Mouse (Mus musculus) frontal cortex, postnatal 14 days (tissue): ENCODE results near the gene 1500009C09Rik.

Experiments used
- DNase-seq, 2 experiments: peaks; one replicate each; pipeline ENCODE4 v3.0.0; 2022; ENCODE audit warnings: low spot score in 2 of 2

1500009C09Rik gene

GRCm38 (mm10) chr15:82252097-82252496 lies at the start of gene 1500009C09Rik:
Gene 1500009C09Rik, plus strand, starts transcription at chr15:82252397.
- DNase-seq = no peak

- no peak for DNase-seq
Measured at GRCm38 (mm10) chr15:82203090-82203489, 49.1 kb upstream of the 1500009C09Rik start.

DNA sequence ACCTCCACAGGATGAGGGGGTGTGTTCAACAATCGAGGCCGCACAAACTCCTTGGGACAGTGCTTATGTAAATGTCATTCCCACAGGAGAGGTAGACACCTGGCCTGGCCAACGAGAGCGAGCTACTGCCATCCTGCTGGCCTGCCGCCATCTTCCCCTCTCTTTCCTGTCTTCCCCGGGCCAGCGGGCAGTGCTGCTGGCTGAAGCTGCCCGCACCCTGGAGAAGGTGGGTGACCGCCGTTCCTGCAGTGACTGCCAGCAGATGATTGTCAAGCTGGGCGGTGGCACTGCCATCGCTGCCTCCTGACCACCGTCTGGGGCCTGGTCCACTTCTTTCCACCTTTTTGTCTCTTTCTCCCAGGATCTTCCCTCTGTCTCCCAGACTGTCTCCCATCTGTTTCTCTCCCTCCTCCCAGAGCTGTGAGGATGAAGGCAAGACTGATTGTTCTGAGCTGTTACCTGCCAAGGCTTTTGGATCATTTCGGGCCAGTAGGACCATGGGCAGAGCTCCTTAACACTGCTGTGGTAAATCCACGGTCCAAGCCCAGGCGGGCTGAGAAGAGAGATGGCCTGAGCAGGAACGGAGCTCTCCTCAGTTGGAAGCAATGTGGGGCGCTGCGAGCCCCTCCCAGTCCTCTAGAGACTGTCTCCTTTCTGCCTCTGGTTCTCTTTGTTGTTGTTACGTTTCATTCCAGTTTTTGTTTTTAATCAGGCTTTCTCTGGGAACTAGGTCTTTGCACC lies 48.4 kb upstream of the 1500009C09Rik start:
- no peak for DNase-seq

- DNase-seq = no peak
Measured at GRCm38 (mm10) chr15:82204680-82205371, 47.4 kb upstream of the 1500009C09Rik start.

GRCm38 (mm10) chr15:82206365-82207104 lies 45.7 kb upstream of the 1500009C09Rik start:
- DNase-seq = no peak

DNA sequence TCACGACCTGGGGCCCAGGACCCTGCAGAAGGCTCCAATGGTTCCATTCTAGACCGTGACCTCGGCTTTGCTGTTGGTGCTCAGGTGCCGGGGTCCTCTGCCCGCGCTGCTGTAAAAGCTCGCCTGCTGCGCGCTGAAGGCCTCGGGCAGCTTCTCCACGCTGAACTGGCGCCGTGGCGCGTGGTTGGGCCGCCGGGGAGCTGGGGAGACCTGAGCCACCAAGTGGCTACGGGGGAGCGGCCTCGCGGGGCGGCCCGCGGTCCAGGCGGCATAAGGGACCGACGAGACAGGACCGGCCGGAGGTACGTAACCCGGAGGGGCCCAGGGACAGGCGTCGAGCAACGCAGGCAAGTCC lies 45.1 kb upstream of the 1500009C09Rik start:
- no peak for DNase-seq

DNA sequence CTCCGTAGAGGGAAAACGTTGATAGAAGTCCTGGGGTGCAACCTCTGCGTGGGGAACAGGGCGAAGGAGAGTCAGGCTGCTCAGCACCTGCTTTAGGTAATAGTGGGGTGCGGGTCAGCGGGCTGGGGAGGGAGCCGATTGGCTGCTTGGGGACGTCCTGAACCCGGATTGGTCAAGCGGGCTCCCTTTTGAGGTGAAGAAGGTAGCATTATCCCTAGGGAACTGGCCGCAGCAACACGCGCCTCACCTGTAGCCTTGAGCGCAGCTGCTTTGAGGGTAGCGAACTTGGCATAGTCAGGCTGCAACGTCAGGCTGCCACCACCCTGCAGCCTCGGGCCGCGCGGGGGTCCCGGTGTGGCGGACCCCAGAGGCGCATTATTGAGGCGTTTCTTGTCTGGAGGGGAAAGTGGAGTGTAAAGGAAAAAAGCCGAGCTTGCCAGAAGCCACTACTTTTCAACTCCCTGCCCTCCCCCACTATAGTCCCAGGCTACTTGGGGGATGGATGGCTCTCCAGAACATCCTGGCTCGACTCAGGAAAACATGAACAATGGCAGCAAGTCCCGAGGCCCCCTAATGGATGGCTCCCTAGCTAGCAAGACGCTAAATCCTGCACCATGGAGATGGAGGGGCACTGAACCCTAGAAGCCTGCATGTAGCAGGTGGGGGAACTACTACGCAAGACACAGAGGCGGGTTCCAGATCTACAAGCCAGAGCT lies 44.5 kb upstream of the 1500009C09Rik start:
- DNase-seq = no peak

DNA sequence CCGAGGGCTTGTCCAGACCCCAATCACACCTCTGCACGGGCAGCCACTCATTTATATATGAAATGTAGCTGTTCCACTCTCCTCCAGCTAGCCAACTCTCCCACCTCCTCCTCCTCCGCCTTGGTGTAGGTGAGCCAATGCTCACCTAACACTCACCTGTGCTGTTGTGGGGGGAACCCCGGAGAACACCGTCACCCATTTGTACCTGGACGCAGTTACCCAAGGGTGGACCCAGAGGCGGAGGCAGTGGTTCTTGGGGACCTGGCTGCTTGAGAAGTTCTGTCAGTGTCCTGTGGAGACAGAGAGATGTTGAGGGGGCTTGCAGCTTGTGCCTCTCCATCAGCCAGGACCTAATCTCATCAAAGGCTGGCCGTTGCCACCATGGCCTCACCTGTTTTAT lies 43.9 kb upstream of the 1500009C09Rik start:
- no peak for DNase-seq

DNA sequence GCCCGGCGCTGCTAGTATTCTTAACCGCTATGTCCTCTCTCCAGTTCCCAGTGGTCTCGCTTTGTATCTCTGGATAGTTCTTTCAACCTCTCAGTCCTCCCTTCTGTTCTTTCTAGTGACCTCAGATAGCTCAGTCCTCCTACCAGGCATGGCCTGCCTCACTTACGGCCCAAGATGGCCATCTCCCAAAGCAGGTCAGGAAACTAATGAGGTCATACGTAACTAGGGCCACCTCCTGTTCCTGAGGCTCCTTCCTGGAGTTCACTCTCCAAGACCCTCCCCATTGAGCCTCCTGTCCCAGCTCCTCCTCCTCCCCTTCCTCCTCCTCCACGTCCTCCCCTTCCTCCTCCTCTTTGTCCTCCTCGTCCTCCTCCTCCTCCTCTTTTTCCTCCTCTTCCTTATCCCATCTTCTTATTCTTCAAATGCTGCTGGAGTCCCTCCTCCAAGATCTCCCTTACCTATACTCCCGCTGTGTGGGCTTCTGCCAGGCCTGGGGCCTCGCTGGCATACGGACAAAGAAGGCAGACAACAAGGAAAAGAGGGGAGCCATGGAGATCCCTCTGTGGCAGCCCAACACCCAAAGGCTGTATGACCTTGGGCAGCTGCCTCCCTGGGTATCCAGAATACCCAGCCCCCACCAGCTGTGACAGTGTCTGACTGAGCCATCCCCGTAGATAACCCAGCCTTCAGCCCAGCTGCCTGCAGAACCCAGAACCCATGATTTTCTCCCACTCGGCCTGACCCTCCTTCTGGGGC lies 42.7 kb upstream of the 1500009C09Rik start:
- DNase-seq = no peak

DNA sequence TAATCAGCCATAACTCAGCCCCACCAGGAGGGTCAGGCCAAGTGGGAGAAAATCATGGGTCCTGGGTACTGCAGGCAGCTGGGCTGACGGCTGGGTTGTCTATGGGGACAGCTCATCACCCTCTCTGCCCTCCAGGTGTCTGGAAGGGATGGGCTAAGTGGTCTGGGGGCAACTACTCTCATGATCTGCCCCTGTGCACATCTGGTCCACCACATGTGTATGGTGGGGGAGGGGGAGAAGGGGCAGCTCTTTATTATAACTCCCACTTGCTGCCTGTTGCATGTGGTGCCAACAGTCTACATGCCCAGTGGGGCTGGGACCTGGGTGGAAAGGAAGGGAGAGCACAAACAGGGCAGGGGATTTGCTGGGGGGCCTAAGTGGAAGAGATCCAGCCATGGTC lies 41.4 kb upstream of the 1500009C09Rik start:
- no peak for DNase-seq

DNA sequence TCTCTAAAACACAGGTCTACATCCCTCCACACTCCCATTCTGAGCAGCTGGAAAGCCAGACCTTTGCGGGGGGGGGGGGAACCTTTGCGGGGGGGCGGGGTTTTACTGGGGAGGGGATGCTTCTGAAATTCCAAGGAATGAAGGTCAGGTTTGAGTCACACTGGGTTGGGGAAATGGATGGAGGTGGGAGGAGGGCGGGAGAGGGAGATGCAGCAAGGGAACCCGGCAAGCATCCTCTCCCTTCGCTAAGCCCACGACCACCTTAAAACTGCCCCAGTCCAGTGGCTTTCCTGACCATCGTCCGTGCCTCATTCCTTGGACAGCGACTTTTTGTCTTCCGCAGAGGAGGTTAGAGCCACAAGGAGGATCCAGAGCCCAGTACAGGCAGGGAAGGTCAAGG lies 40.9 kb upstream of the 1500009C09Rik start:
- no peak for DNase-seq

DNA sequence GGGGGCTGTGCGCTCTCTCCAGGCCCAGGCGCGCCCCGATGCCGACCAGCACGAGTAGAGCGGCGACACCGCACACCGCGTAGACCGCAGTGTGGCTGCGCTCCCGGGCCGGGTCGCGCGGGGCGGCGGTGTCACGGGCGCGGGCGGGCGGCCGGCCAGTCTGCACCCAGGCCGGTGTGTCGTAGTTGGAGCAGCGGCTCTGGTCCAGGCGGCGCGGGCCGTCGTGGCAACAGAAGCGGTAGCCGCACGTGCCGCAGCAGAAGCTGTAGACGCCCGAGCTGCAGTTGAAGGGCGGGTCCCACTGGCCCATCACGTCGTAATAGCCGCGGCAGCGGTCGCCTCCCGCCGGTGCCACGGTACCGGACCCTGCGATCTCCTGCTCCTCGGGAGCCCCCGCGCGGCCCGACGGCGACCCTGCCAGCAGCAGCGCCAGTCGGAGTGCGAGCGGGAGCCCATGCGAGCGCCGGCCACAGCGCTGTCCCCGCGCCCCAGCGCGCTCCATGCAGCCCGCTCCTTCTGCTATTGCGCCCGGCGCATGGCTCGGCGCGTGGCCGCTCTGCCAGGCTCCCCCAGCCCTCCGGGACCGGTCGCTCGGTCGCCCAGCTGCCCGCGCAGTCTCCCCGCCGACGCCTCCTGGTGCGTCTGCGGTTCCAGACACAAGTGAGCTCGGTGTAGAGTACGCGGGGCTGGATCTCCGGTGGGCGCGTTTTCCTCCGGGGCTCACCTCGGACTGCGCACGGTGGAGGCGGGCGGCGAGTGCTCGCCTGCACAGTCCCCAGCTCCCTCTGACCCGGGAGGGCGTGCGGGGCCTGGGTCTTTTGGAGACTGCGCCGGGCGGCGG lies 40.1 kb upstream of the 1500009C09Rik start:
- no peak for DNase-seq

- no peak for DNase-seq
Measured at GRCm38 (mm10) chr15:82212752-82213063, 39.5 kb upstream of the 1500009C09Rik start, which contains the start of gene Shisa8. Gene Shisa8, minus strand, starts transcription at chr15:82212815.

GRCm38 (mm10) chr15:82213222-82213621 lies 39.0 kb upstream of the 1500009C09Rik start:
- DNase-seq = no peak

DNA sequence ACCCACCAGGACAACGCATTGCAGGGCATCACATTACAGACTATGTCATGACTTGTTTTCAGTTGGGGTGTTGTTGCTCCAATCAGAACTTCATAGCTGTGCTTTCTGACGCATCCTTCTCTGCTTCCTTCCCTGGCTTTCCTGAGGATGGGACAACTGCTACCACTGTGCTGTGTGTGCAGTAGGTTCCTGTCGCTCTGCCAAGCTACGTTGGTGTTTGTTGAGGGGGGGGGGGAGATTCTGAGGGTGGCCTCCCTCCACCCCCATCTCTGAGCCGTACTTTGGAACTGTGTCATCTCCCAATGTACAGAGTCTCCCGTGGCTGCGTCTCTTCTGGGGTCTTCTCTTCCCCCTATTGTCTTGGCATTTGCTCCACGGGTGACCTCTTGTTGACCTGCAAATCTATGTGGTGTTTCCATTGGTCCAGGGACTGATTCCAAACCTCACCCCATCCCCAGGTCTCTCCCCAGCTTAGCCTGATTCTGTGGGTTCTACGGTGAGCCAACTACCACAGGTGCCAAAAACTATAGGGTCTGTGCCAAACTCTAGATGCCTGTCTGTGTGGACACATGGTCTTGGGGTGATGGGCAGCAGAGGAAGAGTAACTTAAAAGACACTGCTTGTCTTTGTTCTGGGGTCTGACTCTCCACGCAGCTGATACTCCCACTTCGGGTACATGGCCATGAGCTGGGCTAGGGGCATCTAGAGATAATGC lies 36.7 kb upstream of the 1500009C09Rik start:
- no peak for DNase-seq

- DNase-seq = no peak
Measured at GRCm38 (mm10) chr15:82216142-82216827, 35.9 kb upstream of the 1500009C09Rik start.

GRCm38 (mm10) chr15:82217039-82217438 lies 35.2 kb upstream of the 1500009C09Rik start:
- no peak for DNase-seq

DNA sequence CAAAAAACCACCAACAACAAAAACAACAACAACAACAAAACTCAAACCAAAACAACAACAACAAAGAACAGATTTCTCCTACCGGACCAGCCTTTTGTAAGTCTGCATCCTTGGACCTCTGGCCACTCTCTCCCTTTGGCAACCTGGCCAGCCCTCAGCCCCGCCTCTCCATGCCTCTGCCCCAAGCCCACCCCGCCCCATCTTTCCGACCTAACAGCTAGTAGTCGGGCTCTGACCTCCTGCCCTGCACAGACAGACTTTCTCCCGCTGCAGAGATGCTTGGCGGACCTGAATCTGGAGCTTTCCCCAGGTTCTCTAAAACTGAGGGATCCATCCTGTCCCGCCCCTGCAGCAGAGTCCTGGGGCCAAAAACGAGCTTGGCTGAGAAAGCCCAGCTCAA lies 34.2 kb upstream of the 1500009C09Rik start:
- no peak for DNase-seq
